Mouse (Mus musculus) granulocyte monocyte progenitor cell, adult 5-6 weeks (primary cell): ENCODE data around the gene Rfx1. TPM values are rescaled to one million over a fixed set of nuclear protein-coding genes. Genes with fewer than 3 reads are reported as not detected.

Experiments
- ATAC-seq: replicated peaks from 2 replicates; pipeline ENCODE4 v1.8.0; 2016; ENCODE audit warnings: mild to moderate bottlenecking, moderate TSS enrichment, inconsistent platforms; ENCODE audit not compliant: poor library complexity, severe bottlenecking
- total RNA-seq, 2 experiments: library from RNA; stranded (forward) in 1 of 2; stranded (reverse) in 1 of 2; fragments of 200-712, 200-1000 nt in 1 of 2; fragments of >200 nt in 1 of 2; fragmentation: Nextera tagmentation in 1 of 2; gene quantifications; 2 replicates each; pipeline ENCODE4 v1.2.3; 2014 to 2017

Rfx1 gene
- total RNA-seq (2014; fragmentation: Nextera tagmentation), result 6.9 and 13.6 TPM in 2 replicates
- 3.1 and 4.3 TPM in 2 replicates for total RNA-seq (2017)

DNA sequence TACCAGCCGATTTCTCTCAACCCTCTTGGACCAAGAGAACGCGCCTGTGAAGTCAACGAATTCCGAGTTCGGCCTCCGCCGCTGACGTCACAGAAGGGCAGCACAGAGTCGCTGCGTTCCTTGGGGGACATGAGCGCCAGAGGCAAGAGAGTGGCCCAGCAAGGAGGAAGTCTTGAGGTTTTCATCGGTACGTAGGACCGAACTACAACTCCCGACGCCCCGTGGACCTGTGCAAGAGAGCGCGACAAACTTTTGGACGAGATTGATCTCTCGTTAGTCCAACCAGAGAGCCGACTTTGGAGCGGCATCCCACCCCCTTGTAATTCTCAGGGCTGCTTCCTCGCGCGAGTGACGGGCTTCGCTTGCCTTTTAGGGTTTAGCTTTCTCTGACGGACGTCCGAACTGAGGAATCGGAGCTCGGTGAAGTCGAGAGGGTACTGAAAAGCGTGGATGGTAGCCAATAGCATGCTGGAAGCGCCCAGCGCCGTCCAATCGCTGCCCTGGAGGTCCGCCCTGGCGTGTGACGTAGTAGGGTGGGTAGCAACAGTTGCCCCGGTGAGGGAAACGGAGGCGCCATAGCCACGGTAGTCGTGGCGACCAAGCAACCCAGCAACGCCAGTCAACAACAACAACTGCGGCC is at the start of gene Rfx1:
TSS of gene Rfx1 (plus strand) at position 544 of the 640 bp plus-strand sequence.
- ATAC-seq, result peak; percentile 82

DNA sequence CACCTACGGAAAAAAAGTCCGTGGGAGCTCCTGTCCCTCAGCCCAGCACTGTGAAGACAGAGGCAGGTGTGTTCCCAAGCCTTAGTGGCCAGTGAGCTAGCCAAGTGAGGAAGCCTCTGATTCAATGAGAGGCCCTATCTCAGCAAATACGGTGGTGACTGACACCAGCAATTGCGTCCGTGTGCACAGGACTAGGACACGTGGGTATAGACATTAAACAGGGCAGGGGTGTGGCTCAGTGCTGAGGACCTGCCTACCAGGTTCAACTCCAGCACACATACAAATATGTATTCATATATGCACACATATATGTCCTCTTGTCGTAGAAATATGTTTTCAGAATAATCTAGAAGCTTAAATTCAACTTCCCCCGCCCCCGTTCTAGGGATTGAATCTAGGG is 46.9 kb upstream of the Rfx1 start:
- no peak for ATAC-seq

DNA sequence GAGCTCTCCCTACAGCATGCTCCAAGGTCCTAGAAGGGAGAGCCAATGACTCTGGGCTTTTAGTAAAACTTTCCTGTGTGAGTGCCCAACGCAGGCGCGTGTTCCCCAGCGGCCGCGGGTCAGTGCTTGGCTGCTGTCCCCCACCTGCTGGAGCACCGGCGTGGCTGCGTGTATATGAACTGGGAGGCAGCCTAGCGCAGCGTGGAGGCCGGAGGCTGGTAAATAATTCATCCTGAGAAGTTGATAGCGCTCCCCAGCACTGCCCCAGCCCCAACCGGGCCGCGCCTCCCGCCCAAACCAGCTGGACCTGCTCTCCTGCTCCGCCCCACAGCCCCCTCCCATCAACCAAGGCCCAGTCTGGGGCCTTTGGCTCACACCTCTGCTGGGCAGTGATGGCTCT is 45.5 kb upstream of the Rfx1 start, which contains the start of gene Palm3:
TSS of gene Palm3 (plus strand) at position 376 of the 400 bp plus-strand sequence.
- no peak for ATAC-seq

DNA sequence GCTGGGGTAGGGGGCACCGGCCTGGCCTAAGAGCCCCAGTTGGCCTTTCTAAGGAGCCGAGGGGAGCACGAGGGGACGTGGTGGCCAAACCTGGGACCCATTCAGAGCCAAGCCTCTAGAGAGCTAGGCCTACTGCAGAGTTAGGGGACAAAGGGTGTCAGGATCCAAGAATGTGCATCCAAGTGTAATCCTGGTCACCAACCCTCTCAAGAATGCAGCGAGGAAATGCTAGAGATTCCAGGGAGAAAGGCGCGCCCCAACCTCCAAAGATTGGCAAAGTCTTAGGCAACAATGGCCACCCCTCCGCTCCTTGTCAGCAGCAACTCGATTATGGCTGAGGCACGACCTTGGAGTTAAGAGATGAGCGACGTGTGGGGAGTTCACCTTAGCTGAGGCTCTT is 45.1 kb upstream of the Rfx1 start:
- no peak for ATAC-seq

DNA sequence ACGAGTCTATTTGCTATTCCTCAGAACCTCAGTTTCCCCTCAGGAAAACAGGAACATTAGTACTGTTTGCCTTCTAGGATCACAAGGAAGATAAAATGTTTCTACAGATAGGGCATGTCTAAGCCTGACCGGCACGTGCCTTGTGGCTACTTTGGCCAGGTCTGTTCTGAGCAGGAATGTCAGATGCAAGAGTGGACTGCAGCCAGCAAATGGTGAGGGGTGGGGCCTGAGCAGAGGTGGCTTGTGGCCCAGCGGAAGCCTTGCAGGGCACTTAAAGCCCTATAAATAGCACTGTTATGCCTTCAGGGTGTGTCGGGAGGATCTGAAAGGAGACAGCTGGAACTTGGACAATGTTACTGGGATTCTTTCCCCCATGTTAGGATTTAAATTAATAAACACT is 43.5 kb upstream of the Rfx1 start:
- ATAC-seq, result no peak

DNA sequence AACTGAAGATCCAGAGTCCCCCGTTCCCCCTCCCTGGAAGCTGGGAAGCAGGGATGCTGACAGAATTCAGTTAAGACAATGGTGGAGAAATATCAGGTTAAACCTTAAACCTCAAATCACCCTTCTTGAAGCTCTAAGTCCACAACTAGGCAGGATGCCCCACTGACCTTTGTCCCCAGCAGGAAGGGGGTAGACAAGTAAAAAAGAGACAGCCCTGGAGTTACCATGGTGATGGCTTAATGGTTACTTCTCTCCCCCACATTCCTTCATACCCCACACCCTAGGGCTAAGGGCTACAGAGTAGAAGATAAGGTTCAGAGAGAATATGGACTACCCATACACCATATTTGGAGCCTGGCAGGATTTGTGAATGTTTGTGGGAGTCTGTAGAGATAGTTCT is 43.0 kb upstream of the Rfx1 start:
- no peak for ATAC-seq

DNA sequence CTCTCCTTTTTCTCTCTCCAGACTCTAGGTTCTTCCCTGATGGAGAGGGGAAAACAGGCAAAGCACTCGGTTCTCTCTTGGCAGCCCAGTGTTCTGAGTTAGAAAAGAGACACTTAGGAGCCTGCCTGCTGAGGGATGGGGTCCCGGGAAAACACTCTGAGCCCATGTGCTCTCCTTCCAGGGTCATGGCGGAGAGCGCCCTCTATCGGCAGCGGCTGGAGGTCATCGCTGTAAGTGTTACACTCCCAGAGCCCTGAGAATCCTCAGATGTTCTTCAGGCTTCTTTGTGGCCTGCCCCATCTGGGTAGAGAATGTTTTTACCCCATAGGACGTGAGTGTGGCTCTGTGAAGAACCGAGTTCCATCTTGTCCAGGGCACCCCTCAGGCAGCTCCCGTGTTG is 42.5 kb upstream of the Rfx1 start:
- 0 out of 2 replicates have a peak, but pooled peaks have one; percentile 32 for ATAC-seq

DNA sequence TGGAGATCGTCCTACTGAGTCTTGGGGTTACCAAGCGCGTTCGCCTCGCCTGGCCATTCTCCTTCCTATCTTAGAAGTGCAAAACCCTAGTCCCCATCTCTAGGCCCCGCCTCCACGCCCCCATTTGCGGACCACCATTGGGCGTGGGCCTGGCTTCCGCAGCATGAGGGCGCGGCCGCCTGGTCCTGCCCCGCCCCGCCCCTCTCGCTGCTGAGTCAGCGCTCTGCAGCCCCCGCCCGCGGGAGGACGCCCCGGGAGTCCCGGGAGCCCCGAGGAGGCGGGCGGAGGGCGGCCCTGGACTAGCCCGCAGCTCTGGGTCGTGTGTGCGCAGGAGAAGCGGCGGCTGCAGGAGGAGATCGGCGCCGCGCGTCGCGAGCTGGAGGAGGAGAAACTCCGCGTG is 40.8 kb upstream of the Rfx1 start:
- ATAC-seq, result peak; percentile 78

DNA sequence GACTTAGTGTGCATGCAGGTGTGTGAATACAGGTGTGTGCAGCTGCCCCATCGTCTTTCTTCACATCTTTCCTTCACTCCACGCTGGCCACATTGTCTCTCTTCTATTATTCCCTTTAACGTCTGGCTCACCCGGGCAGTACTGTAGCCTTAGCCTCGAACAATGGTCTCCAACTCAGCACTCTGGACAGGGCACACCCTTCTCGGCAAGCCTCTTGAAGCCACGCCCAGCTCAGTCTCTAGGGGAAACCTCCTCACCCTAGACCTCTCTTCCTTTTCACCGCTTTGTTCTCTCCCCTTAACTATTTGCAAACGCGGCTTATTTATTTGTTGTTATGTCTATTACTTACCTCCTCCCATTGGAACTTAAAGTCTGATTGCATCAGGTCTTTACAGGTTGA is 39.2 kb upstream of the Rfx1 start:
- peak; percentile 64 for ATAC-seq

DNA sequence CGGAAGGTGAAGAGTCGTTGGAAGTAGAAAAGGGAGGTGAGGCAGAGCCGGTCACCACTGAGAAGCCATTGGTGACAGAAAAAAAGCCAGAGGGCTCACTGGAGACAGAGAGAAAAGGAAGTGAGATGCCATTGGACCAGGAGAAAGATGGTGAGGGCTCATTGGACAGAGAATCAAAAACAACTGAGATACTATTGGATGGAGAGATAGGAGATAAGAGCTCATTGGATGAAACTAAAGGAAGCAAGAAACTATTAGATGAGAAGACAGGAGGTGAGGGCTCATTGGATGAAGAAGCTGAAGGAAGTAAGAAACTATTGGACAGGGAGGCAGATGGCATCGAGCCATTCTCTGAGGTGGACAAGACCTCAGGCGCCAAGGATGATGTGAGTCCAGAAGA is 37.4 kb upstream of the Rfx1 start:
- no peak for ATAC-seq

DNA sequence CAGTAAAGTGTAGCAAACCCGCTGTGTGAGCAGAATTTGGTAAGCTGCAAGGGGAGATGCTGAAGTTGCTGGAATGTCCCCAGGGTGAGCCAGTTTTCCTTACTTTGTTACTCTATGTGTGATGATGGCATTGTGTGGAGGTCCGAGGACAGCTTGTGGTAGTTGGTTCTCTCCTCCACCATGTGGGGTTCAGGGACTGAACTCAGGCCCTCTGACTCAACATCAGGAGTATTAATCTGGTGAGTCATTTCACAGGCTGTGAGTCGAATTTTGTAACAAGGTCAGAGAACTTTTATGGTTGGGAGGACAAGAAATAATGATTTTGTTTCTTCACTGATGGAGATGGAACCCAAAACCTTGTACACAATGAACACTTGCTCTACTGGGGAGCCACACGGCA is 33.9 kb upstream of the Rfx1 start:
- no peak for ATAC-seq

DNA sequence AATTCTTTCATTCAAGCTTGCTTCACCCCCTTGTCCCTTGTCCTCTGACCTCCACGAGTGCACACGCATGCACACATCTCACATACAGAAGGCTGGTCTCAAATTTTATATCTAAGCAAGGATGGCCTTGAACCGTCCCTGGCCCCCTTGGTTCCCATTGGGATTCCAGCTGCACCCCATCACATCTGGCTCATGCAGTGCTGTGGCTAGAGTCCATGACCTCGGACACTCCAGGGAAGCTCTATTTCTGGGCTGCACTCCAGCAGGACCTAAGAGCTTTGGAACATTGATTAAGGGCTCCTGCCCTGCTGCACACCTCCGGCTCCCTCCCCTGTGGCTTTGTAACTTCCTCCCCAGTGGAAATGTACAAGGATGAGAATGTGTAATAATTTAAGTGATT is 28.6 kb upstream of the Rfx1 start:
- no peak for ATAC-seq

DNA sequence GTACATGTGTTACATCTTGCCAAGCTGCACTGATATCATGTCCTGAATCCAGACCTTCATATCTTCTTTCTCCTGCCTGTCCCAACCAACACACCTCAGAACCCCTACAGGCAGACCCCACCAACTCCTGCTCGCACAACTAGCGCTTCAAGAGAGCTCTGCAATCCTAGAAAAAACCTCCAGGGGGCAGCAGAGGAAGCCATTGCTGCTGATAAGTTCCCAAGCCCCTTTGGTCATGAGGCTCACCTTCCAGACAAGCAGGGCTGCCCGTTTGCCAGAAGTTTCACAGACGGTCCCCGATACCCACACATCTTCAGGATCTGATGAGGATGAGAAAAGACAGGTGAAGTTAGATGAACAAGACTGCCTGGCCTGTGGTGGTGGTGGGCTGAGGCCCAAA is 27.6 kb upstream of the Rfx1 start:
- ATAC-seq, result peak; percentile 52

DNA sequence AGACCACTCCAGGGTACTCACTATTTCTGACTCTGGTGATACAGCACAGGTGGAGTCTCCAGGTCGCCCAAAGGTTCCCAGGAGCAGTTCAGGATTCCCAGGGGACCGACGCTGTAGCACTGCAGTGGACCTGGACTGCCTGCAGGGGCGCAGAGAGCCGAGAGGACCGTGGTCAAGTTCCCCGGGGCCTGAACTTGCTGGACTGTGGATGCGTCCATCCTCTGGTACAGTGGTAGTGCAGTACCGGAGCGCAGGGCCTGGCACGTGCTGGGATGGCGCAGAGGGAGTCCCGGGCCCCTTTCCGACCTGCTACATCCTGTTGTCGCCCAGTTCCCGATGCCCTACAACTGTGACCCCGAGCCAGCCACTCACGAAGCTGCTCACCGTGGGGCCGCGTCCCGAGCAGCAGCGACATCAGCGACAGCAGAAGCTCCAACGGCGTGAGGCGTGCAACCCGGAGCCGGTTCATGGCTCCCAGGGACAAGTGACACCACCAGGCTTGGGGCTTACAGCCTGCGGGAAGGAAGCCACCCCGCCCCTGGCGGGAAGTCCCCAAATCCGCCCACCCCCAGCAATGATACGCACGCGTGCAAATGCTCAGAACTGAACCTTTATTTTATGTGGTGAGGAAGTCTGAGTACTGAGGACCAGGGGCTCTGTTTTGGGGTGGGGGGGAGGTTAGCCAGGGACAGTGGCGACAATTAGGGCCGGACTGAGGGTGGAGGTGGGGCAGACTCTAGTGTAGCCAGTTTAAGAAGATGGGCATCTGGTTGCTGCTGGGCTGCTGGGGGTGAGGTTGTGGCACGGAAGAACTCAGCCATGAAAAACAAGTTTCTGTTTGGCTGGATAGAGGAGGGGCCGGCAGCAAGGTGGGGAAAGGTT is 24.3 kb upstream of the Rfx1 start, which contains the start of gene Il27ra:
TSS of gene Il27ra (minus strand) at position 524 of the 882 bp plus-strand sequence.
- ATAC-seq, result peak; percentile 79

DNA sequence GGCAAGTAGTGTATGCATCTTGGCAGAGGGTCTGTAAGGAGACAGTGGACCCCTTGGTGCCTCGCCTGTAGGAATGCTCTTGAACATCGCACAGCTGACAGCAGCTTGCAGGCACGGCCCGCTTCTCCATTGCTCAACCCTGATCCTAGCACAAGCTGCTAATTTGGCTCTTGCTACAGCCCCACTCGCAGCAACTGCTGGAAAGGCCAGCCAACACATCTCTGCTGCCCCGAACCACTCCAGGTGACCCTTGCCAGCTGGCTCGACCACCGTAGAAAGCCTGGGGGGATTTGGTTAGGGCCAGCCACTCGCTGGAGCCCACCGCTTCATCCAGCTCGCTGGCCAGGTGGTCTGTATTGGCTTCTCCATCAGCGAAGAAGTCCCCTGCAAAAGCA is 23.7 kb upstream of the Rfx1 start:
- ATAC-seq, result 0 out of 2 replicates have a peak, but pooled peaks have one; percentile 20

DNA sequence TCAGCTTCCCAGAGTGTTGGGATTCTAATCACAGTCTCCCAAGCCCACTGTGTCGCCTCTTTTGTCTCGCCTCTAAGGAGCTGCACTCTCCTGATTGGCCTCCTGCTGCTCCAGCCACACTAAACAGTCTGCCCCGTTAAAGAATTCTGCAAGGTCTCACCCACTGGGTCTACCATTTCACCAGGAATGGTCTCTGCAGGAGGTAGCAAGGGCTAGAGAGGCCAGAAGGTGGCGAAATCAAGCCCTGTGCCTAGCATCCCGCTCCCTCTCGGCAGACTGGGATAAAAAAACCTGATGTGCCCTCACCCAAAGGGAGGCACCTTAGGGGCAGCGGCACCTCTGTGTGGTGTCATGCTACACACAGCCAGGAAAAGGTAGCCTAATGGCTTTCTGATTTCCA is 22.5 kb upstream of the Rfx1 start:
- no peak for ATAC-seq

DNA sequence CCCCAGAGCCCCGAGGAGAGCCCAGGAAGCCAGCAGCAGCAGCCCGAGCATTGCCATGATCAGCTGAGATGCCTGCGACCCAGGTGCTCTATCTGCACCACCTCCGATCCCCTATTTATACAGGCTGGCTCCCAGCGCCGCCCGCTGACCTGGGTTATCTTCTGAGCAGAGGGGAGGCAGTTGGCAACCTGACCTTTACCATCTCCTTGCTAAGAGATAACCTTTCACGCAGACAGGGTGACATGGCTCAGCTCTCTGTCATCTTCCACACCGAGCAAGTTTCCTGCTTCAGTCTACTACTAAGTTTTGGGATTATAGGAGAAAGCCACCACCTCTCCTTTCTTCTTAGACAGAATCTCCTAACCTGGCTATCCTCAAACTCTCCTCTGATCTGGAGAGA is 21.7 kb upstream of the Rfx1 start, which contains the start of gene Rln3:
TSS of gene Rln3 (minus strand) at position 101 of the 400 bp plus-strand sequence.
- ATAC-seq, result no peak

DNA sequence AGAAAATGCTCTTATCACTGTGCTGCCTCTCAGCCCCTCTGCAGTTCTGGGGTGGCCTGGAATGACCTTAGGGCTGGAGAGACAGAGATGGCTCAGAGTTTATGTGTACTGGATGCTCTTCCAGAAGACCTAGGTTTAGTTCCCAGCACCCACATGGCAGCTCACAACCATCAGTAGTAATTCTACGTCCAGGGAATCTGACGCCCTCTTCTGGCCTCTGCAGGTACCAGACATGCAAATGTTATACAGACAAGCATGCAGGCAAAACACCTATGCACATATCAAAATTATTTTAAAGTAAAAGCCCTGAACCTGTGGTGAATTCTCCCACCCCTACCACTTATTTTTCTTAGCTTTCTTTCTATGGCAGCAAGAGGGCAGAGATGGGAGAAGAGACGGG is 20.1 kb upstream of the Rfx1 start:
- ATAC-seq, result no peak

DNA sequence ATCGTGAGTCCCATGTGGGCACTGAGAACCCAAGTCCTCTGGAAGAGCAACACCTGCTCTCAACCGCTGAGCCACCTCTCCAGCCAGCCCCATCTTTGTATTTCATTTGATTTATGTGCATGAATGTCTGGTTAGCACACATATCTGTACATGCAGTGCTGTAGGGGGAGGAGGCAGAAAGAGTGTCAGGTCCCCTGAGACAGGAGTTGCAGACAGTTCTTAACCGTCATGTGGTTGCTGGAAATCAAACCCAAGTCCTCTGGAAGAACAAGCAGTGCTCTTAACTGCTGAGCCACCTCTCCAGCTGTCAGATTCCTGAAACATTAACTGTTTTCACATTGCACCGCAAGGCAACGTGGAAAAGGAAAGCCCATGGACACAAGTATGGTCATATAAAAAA is 18.5 kb upstream of the Rfx1 start:
- no peak for ATAC-seq

DNA sequence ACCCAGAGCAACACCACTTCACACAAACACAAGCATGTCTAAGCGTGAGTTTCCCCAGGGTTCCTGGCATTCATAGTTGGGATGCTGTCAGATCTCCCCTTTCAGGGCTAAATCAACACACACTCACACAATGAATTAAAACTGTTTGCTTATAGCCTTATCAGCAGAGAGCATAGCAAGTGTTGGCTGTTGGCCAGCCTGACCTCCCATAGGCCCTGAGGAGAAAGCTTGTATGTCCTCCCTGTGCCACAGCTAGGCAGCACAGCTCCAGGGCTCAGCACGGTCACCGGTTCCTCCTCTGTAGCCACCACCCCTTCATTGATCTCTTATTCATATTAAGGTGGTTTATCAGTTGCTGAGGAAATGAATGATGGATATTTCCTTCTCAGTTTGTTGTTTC is 13.9 kb upstream of the Rfx1 start:
- ATAC-seq, result no peak

DNA sequence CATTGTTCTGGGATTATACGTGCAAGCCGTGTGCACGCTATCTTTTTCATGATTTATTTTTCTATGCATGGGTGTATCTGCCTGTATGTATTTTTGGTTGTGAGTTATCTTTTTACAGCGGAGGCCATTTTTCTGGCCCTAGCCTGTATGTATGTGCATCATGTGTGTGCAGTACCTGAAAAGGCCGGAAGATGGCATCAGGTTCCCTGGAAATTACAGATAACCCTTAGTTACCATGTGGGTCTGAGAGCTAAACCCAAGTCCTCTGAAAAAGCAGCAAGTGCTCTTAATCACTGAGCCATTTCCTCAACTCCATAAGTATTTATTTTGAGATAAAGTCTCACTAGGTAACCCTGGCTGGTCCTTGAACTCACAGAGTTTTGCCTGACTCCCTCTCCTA is 13.4 kb upstream of the Rfx1 start:
- ATAC-seq, result no peak
